9 mouse cellular contexts compared by ENCODE assay signal in genomic region chr13:57476700-57477099, GRCm38 (mm10).
A peak's percentile ranks its signal among the peaks of the same experiment; 100 is the strongest.
DNase-seq lines count a peak whose midpoint lies in the region; ATAC-seq lines count a peak whose summit lies in the region.
"Had no signal": no experiment of that assay in that cellular context is flagged by ENCODE, and none has a peak within 500 bp of the region (broad histone marks: within the 10 kb centered on the region; RNA-seq: fewer than 3 reads in every experiment).

No protein-coding gene starts in this region.

- H3K27ac ChIP-seq in hindbrain, embryonic 11.5 days (ENCODE audit: low read depth, low read length): no peak overlapping the region
- no peak overlapping the region for H3K27ac ChIP-seq in hindbrain, embryonic 16.5 days (ENCODE audit: low read depth, low read length)
- H3K27ac ChIP-seq: lung, embryonic 15.5 days had no signal

- no peaks in the 10 kb centered on the region for H3K36me3 ChIP-seq in hindbrain, embryonic 11.5 days (ENCODE audit: control insufficient read depth, insufficient read depth, low read length)
- no peaks in the 10 kb centered on the region for H3K36me3 ChIP-seq in hindbrain, embryonic 16.5 days (ENCODE audit: control insufficient read depth, insufficient read depth, low read length)
- H3K36me3 ChIP-seq: lung, embryonic 15.5 days had no signal

- no peak overlapping the region for H3K9ac ChIP-seq in hindbrain, embryonic 11.5 days (ENCODE audit: low read depth, low read length)
- no peak overlapping the region for H3K9ac ChIP-seq in hindbrain, embryonic 16.5 days (ENCODE audit: low read depth, low read length)
- H3K9ac ChIP-seq: lung, embryonic 15.5 days had no signal

- H3K9me3 ChIP-seq in hindbrain, embryonic 11.5 days (ENCODE audit: control insufficient read depth, low read length): no peaks in the 10 kb centered on the region
- no peaks in the 10 kb centered on the region for H3K9me3 ChIP-seq in hindbrain, embryonic 16.5 days (ENCODE audit: control insufficient read depth, low read length)
- H3K9me3 ChIP-seq: lung, embryonic 15.5 days had no signal

- H3K4me2 ChIP-seq in hindbrain, embryonic 11.5 days (replicated peaks; ENCODE audit: low read depth, low read length): no peak overlapping the region
- no peak overlapping the region for H3K4me2 ChIP-seq in hindbrain, embryonic 16.5 days (ENCODE audit: low read length)
- H3K4me2 ChIP-seq: lung, embryonic 15.5 days had no signal

- no peak overlapping the region for H3K4me3 ChIP-seq in hindbrain, embryonic 11.5 days (ENCODE audit: low read depth, low read length)
- no peak overlapping the region for H3K4me3 ChIP-seq in hindbrain, embryonic 16.5 days (ENCODE audit: low read length)
- H3K4me3 ChIP-seq: lung, embryonic 15.5 days had no signal

- peak; percentile 51 for DNase-seq in hindbrain, embryonic 11.5 days (ENCODE audit: low spot score)
- peak; percentile 51 for DNase-seq in ES-CJ7 (ENCODE audit: low read depth, low spot score)
- DNase-seq in heart, postnatal 36 days: peak; percentile 1 to 16
- peak; percentile 36 for DNase-seq in lung, postnatal 36 days
- no peak for DNase-seq in spleen, postnatal 36 days (ENCODE audit: low spot score in 2 of 2)
- no peak for DNase-seq in thymus, postnatal 36 days

- intact Hi-C loops in heart, postnatal 36 days (cut with DNase I): loop anchor here (5.0 kb wide), 1 partner anchor 431 kb away; the partner anchor contains the start of gene Spock1

- ATAC-seq in hindbrain, embryonic 11.5 days (ENCODE audit: low FRiP score): no peak
- no peak for ATAC-seq in hindbrain, embryonic 16.5 days
- 0 out of 2 replicates have a peak, but pooled peaks have one; percentile 49 for ATAC-seq in cerebellum, adult (ENCODE audit: insufficient number of reproducible peaks, low FRiP score, low TSS enrichment)

- no peaks in the 10 kb centered on the region for H3K27me3 ChIP-seq in hindbrain, embryonic 11.5 days (ENCODE audit: control insufficient read depth, insufficient read depth, low read length)
- no peaks in the 10 kb centered on the region for H3K27me3 ChIP-seq in hindbrain, embryonic 16.5 days (replicated peaks; ENCODE audit: control insufficient read depth, insufficient read depth, low read length)
- H3K27me3 ChIP-seq: lung, embryonic 15.5 days had no signal

- 34% methylated on average over 6 of the region's 6 CpGs for WGBS in hindbrain, embryonic 11.5 days
- 28% methylated on average over 6 of the region's 6 CpGs for WGBS in hindbrain, embryonic 16.5 days

- no peaks in the 10 kb centered on the region for H3K4me1 ChIP-seq in hindbrain, embryonic 11.5 days (replicated peaks; ENCODE audit: control insufficient read depth, insufficient read depth, low read length)
- H3K4me1 ChIP-seq in hindbrain, embryonic 16.5 days (ENCODE audit: control insufficient read depth, insufficient read depth, low read depth, low read length): peaks cover 2% of the 10 kb centered on the region; the same call in 1 of the 2 replicates
- H3K4me1 ChIP-seq: lung, embryonic 15.5 days had no signal

Comparison
In these comparisons a context has a peak if more than half of its experiments do, and no peak if none do; other contexts are left out.
1. DNase-seq: peak in hindbrain, embryonic 11.5 days (single experiment), ES-CJ7 (single experiment), heart, postnatal 36 days (2 of 2) and lung, postnatal 36 days (single experiment); none in spleen, postnatal 36 days (0 of 2) and thymus, postnatal 36 days (0 of 2).